Mouse (Mus musculus) lung, postnatal 10 days (tissue): ENCODE results near the gene Ddx27.

Source experiments
- DNase-seq: peaks from one replicate; pipeline ENCODE4 v3.0.0; 2021

Ddx27 gene

DNA sequence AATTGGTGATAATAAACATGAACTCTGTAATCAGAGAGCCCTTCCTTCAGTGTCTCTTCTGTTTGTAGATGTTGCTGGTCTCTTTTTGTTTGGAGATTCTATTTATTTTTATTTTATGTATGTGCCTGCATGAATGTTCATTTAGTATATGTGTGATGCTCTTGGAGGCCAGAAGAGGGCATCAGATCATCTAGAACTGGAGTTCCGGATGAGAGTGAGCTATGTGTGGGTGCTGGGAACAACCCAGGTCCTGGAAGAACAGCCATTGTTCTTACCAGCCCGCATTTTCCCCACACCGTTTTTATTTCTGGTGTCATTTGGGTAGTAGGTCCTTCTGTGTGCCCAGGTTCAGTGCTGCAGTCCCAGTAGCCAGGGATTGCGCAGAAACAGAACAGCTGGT lies 15.5 kb downstream of the Ddx27 start:
- no peak for DNase-seq

GRCm38 (mm10) chr2:167037710-167038109 lies 22.7 kb downstream of the Ddx27 start:
- DNase-seq, result no peak

DNA sequence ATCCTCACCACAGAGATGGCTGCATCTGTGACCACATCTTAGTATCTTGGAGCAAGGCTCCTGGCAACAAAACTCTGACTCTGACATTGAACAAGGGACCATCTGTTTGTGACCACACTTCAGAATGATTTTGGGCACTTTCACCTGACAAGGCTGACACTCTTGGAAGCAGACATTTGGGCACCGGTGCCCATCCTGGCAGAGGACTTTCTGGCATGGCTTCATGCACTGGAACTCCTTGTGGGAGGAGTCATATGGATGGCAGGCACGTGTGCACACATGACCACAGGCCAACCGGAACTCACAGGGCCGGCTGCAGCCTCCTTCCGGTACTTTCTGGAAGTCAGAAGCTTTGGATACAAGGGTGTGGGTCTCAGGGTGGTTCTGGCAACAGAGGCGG lies 23.3 kb downstream of the Ddx27 start:
- no peak for DNase-seq

DNA sequence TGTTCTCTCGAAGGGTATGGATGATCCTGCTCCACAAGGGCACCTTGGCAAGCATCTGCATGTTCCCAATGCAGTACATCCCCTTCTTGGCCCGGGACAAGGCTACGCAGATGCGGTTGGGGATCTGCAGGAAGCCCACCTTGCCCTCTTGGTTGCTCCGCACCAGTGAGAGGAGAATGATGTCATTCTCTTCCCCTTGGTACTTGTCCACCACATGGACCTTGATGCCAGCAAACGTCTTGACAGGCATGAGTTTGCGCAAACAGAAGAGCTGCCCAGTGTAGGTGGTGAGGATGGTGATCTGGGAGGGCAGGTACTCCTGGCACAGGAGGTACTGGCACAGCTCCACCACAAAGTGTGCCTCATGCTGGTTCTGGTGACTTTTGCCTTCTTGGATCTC lies 23.7 kb downstream of the Ddx27 start:
- DNase-seq, result no peak

GRCm38 (mm10) chr2:167039386-167039785 lies 24.4 kb downstream of the Ddx27 start:
- DNase-seq, result no peak

GRCm38 (mm10) chr2:167043400-167044121 lies 28.6 kb downstream of the Ddx27 start:
- DNase-seq, result no peak

DNA sequence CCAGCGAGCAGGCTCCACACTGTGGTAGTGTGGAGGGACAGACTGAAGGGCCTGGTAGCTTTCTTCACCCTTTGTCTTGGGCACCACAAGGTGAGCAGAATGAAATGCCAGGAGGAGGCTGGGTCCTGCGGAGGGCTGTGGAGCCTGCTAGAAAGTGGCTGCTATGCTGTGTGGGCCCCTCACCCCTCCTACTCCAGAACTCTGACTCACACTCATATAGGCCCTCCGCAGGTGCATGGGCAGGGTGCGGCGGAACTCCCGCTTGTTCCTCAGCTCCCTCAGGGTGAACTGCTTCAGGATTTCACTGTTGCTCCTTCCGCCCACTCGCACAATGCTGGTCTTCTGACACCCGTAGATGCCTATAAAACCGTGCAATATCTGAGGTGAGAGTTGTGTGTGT lies 33.2 kb downstream of the Ddx27 start:
- DNase-seq, result no peak

GRCm38 (mm10) chr2:167048698-167049358 lies 33.8 kb downstream of the Ddx27 start:
- DNase-seq, result no peak

DNA sequence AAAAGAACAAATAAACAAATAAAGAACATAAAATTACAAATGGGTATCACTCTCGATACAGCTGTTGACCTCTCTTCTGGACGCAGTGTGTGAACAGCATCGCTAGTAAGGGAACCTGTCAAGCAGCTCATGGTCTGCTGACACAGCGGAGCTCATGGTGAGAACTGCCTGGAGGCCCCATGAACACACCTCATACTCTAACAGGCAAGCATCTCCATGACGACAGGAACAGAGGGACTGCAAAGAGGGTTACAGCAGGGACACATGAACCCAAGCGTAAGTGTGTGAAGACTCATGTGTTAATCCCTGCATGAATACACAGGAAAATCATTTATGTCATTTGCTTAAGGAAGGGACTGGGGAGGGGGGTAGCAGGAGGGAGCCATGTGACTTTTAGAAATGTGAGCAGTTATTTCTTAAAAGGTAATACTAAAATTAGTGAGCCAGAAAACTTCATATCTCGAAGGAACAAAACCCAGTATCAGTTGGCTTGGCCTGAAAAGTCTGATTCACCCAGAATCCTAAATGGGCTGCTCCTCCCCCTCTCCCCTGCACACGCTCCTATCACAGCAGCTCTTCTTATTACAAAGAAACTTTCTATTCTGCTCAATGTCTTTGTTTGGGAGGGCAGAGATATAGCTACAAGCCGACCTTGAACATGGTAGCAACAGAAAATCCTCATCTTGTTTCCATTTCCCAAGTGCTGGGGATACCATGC lies 38.3 kb downstream of the Ddx27 start:
- DNase-seq, result no peak

- DNase-seq, result peak; percentile 79
Measured at GRCm38 (mm10) chr2:167055386-167055785, 40.4 kb downstream of the Ddx27 start.

DNA sequence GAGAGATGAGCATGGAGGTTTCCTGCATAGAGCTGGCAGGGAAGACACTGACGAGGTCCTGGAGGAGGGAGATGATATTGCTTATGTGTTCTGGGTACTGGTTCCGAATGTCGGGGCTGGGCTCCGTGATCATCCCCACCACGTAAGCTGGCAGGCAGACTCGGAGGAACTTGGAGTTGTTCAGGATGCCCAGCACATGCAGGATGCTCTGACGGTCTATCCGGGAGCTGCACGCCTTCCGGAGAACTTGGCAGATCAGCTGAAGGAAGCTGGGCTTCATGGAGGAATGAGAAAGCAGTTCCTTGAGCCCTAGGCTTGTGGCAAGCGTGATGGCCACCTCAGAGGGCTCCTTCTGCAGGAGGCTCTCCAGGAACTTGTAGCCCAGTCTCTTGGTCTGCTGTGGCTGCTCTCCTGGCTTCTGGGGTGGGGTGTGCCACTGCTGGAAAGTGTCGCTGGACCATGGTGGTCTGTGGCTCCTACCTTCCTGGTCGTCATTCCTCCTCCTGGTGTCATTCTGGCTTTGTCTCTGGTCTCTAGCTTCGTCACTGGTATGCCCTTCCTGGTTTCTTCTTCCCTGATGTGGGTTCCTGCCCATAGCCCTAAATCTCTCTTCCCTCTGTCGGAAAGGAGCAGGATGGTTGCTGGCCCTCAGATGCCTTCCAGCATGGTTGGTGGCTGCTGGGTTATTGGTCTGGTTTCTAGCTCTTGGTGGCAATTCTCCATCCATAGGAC lies 41.4 kb downstream of the Ddx27 start:
- DNase-seq, result no peak

- DNase-seq, result no peak
Measured at GRCm38 (mm10) chr2:167056942-167057323, 41.9 kb downstream of the Ddx27 start.

GRCm38 (mm10) chr2:167058201-167058600 lies 43.2 kb downstream of the Ddx27 start:
- no peak for DNase-seq

DNA sequence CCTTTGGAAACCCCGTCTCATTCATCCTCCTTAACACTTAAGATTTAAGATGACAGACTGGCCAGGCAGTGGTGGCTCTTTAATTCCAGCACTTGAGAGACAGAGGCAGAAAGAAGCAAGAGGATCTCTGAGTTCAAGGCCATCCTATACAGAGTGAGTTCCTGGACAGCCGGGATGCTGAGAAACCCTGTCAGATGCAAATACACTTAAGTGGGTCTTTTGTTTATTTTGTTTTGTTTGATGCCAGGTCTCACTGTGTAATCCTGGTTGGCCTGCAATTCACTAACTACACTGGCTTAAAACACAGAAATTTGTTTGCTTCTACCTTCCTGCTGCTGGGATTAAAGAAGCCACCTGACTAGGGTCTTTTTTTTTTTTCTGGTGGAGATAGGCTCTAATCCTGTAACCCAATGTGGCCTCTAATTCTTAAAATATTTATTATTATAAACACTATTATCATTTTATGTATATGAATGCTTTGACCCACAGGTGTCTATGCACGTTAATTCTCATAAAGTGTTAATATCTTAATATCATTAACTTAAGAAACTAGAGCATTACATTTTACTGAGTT lies 43.9 kb downstream of the Ddx27 start:
- DNase-seq, result no peak

- DNase-seq, result no peak
Measured at GRCm38 (mm10) chr2:167059536-167059935, 44.5 kb downstream of the Ddx27 start.

GRCm38 (mm10) chr2:167059960-167060359 lies 45.0 kb downstream of the Ddx27 start:
- DNase-seq, result no peak

GRCm38 (mm10) chr2:167060360-167060759 lies 45.4 kb downstream of the Ddx27 start:
- DNase-seq, result no peak

DNA sequence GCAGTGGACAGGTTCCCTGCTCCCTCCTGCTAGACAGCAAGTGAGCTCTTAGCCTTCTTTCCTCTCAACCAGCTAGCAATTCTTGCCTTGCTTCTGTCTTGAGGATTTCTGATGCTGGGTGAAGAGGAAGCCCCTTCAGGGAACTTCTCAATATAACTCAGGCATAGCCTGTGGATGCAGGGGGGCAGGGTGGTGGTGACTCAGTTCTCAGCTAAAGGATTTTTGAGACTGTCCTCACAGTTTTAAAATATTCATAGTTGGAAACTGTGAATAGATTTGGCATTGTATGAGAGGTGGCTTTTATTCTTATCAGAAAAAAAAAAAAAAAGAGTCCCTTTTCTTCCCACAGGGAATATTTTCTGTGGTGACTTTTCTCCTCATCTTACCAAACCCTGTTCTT lies 45.8 kb downstream of the Ddx27 start:
- no peak for DNase-seq

GRCm38 (mm10) chr2:167061381-167062034 lies 46.5 kb downstream of the Ddx27 start:
- DNase-seq, result no peak

GRCm38 (mm10) chr2:167062497-167062911 lies 47.5 kb downstream of the Ddx27 start:
- DNase-seq, result peak; percentile 98

- DNase-seq, result peak; percentile 97
Measured at GRCm38 (mm10) chr2:167062965-167063880, 48.2 kb downstream of the Ddx27 start, which contains the start of gene Znfx1. Znfx1 (minus strand) TSS chr2:167063015.
